Mouse (Mus musculus) cerebellum, adult 18-20 months (tissue): Measurements from ENCODE around the gene Nfatc3.
A peak's percentile ranks its signal among the peaks of the same experiment; 100 is the strongest.

Source experiments
- DNase-seq, 2 experiments: peaks; one replicate each; pipeline ENCODE4 v3.0.0; 2021

Gene Nfatc3

GRCm38 (mm10) chr8:106059613-106060371 is 1.2 kb downstream of the Nfatc3 start:
- peak in 1 of 2 experiments; percentile 52 for DNase-seq

- no peak for DNase-seq
Observed at GRCm38 (mm10) chr8:106060521-106060920, 1.9 kb downstream of the Nfatc3 start.

- DNase-seq: no peak
Observed at GRCm38 (mm10) chr8:106061686-106062085, 3.0 kb downstream of the Nfatc3 start.

- DNase-seq: no peak
Observed at GRCm38 (mm10) chr8:106063046-106063445, 4.4 kb downstream of the Nfatc3 start.

GRCm38 (mm10) chr8:106066721-106067120 is 8.1 kb downstream of the Nfatc3 start:
- DNase-seq: no peak

- no peak for DNase-seq
Observed at GRCm38 (mm10) chr8:106069565-106069964, 10.9 kb downstream of the Nfatc3 start.

- no peak for DNase-seq
Observed at GRCm38 (mm10) chr8:106072113-106072512, 13.5 kb downstream of the Nfatc3 start.

- no peak for DNase-seq
Observed at GRCm38 (mm10) chr8:106074236-106074635, 15.6 kb downstream of the Nfatc3 start.

- no peak for DNase-seq
Observed at GRCm38 (mm10) chr8:106074659-106075058, 16.0 kb downstream of the Nfatc3 start.

- DNase-seq: peak; percentile 29 to 31
Observed at GRCm38 (mm10) chr8:106075161-106075862, 16.7 kb downstream of the Nfatc3 start.

- no peak for DNase-seq
Observed at GRCm38 (mm10) chr8:106075863-106076174, 17.2 kb downstream of the Nfatc3 start.

GRCm38 (mm10) chr8:106076612-106077011 is 18.0 kb downstream of the Nfatc3 start:
- peak; percentile 30 to 45 for DNase-seq

- no peak for DNase-seq
Observed at GRCm38 (mm10) chr8:106077452-106078067, 18.9 kb downstream of the Nfatc3 start.

- no peak for DNase-seq
Observed at GRCm38 (mm10) chr8:106102321-106102720, 43.7 kb downstream of the Nfatc3 start.

- no peak for DNase-seq
Observed at GRCm38 (mm10) chr8:106103888-106104287, 45.2 kb downstream of the Nfatc3 start.

GRCm38 (mm10) chr8:106106193-106106592 is 47.6 kb downstream of the Nfatc3 start:
- no peak for DNase-seq

GRCm38 (mm10) chr8:106108080-106108479 is 49.4 kb downstream of the Nfatc3 start:
- DNase-seq: peak; percentile 10 to 13

- peak in 1 of 2 experiments; percentile 15 for DNase-seq
Observed at GRCm38 (mm10) chr8:106108729-106109128, 50.1 kb downstream of the Nfatc3 start.

GRCm38 (mm10) chr8:106112041-106112440 is 53.4 kb downstream of the Nfatc3 start:
- no peak for DNase-seq

GRCm38 (mm10) chr8:106112514-106112913 is 53.9 kb downstream of the Nfatc3 start:
- no peak for DNase-seq

GRCm38 (mm10) chr8:106115897-106116296 is 57.3 kb downstream of the Nfatc3 start:
- DNase-seq: peak in 1 of 2 experiments; percentile 21

GRCm38 (mm10) chr8:106123443-106123842 is 64.8 kb downstream of the Nfatc3 start:
- no peak for DNase-seq

- no peak for DNase-seq
Observed at GRCm38 (mm10) chr8:106126055-106126454, 67.4 kb downstream of the Nfatc3 start.

- DNase-seq: no peak
Observed at GRCm38 (mm10) chr8:106127054-106127453, 68.4 kb downstream of the Nfatc3 start.
